Mouse (Mus musculus): ENCODE measurements around the gene Psmc6.

The Psmc6 gene

GRCm38 (mm10) chr14:45329589-45330181, at the start of gene Psmc6:
Gene Psmc6, plus strand, starts transcription at chr14:45329788.
- peak; percentile 92 for DNase-seq (ENCODE audit: low spot score)

- no peak for DNase-seq (ENCODE audit: low spot score)
Observed at GRCm38 (mm10) chr14:45282066-45282465, 47.5 kb upstream of the Psmc6 start.

- no peak for DNase-seq (ENCODE audit: low spot score)
Observed at GRCm38 (mm10) chr14:45291608-45292007, 38.0 kb upstream of the Psmc6 start.

DNA sequence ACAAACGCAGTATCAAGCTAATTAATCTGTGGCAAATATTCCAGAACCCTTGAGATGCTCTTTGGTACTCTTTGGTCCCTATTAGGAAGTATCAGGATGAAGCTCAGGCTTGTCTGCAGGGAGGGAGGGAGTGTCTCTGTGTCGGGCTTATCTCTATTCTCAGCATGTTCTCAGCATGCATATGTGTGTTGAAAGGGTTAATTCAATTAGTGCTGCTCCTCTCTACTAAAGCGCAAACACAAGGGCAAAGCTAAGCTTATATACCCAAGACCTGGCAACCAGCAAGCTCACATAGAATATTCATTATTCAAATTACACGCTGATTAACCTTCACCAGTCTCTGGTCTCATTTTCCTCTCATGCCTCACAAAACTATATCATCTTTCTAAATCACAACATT, 25.6 kb upstream of the Psmc6 start:
- DNase-seq (ENCODE audit: low spot score), result no peak

DNA sequence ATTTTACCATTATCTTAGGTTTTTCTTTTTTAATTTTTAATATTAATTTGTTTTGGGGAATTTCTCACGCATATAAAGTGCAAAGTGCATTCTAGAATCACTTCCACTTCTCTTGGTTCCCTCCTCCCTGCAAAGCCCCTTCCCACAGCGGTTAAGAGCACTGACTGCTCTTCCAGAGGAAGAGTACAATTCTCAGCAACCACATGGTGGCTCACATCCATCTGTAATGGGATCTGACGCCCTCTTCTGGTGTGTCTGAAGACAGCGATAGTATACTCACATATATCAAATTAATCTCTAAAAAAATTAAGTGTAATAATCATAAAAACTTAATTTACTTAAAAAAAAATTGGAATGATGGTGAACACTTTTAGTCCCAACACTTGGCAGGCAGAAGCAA, 25.2 kb upstream of the Psmc6 start:
- DNase-seq (ENCODE audit: low spot score), result no peak

DNA sequence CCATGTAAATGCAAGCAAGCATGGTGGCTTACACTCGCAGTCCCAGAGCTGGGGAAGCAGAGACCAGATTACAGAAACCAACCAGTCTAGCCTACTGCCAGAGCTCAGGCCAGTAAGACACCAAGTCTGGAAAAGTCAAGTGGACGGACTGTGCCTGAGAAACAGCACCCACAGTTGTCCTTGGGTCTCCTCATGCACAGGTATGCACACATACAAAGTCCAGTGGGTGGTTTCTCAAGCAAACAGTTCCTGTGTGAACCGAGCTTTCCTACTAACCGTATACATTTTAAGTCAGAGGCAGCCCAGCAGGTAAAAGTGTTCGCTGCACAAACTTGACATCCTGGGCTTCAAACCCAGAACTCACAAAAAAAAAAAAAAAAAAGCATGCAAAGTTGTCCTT, 23.7 kb upstream of the Psmc6 start:
- DNase-seq (ENCODE audit: low spot score), result no peak

DNA sequence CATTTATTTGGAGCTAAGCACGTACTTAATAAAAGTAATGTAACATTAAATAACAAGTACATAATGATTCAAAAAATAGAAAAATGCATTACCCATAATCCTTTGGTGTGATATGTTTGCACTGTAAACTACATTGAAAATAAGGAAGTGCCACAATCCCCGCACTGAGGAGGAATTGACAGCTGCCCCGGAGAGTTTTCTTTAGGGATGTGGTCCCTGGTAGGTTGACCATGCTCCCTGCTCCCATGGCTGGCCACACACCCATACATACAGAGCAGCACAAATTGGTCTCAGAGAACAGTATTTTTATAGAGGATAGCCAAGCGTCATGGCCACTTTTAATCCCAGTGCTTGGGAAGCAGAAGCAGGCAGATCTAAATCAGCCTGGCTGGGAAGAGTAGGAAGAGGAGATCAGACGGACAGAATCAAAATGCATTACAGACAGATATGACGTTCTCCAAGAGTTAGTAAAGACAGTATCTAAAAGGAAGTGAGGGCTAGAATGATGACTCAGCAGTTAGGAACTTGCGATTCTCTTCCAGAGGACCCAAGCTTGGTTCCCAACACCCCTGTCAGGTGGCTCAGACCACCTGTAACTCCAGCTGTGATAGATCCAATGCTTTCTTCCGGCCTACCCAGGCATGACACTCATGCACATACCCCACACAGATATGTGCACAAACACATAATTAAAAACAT, 21.8 kb upstream of the Psmc6 start:
- DNase-seq (ENCODE audit: low spot score), result no peak

- DNase-seq (ENCODE audit: low spot score), result no peak
Observed at GRCm38 (mm10) chr14:45309646-45310045, 19.9 kb upstream of the Psmc6 start.

DNA sequence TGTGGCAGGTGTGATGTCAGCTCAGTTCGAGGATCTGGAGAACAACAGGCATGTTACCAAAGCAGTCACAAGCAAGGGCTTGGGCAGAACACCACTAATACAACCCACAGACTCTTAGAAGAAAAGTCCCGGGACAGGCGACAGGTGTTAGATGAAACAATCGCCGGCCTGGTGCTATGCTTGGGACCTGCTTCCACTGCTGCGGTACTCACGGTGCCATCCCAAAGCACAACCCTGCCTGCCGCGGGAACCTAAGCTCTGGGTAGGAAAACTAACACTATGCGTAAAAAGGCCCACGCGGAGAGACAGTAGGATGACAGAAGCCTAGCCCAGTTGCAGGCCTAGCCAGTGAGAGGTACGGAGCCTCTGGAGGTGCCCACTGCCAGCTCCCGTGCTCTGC, 19.5 kb upstream of the Psmc6 start:
- DNase-seq (ENCODE audit: low spot score), result no peak

DNA sequence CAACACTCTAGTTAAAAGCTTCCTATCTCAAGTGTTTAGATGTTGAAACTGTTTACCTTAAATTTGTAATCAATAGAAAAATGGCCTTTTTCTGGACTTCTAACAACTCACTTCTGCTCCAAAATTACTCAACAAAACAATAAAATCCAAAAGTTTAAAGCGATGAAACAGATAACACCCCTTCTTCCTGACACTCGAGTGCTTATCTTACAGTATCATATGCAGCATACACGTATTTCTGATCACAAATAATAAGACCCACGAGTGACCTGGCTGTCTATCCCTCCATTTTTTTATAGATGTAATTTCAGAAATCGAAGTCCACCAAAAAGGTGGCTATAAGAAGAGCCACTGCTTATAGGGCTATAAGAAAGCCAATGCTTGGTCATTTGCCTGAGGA, 12.7 kb upstream of the Psmc6 start:
- no peak for DNase-seq (ENCODE audit: low spot score)

GRCm38 (mm10) chr14:45317921-45318411, 11.6 kb upstream of the Psmc6 start:
- DNase-seq (ENCODE audit: low spot score), result no peak

DNA sequence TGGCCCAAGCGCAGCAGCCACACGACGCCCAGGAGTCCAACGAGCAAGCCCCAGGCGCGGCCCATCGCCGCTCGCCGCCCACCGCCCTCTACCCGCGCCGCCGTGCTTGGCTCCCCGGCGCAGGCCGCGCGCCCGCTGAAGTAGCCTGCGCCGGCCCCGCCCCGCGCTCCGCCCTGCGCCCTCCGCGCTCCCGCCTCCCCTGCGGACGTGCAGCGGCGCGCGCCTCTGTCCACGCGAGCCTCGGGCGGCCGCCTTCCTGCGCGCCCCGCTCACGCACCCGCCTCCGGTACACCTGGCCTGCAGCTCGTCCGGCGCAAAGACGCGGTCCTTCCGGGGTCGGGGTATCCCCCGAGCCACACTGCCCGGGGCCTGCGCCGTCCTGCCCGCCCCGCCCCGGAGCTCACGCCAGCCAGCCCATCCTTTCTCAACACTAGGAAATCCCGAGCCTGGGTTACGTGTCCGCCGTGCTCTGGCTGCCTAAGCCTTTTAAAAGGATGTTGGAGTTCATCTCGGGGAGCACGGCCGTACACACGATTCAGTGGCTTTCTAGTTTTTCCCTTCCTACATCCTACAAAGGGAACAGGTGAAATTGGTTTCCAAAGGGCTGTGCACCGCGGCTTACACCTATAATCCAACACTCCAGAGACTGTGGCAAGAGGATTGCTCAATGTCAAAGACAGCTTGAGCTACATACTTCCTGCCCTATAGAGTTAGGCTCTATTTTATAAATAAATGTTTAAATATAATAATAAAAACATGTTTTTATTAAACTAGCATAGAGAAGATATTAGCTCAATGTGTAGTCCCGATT, 11.0 kb upstream of the Psmc6 start, which contains the start of gene Ero1l:
Ero1l (minus strand) TSS at position 346 of the 811 bp plus-strand sequence.
- DNase-seq (ENCODE audit: low spot score), result peak; percentile 75

GRCm38 (mm10) chr14:45319237-45319610, 10.4 kb upstream of the Psmc6 start:
- DNase-seq (ENCODE audit: low spot score), result no peak

DNA sequence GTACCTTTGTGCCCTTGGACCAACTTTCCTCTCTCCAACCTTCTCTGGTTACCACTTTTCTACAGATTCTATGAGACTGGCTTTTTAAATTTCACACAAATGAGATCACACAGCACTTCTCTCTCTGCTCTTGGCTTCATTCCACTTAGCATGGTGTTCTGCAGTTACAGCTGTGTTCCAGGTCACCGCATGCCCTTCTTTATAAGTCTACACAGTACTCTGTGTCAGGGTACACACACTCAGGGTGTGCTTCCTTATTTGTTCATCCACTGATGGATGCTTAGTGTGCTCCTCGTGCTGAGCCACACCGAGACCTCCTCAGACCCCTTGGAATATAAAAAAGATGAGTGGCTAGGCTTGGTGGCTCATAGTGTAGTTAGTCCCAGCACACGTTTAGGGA, 9.5 kb upstream of the Psmc6 start:
- no peak for DNase-seq (ENCODE audit: low spot score)

- DNase-seq (ENCODE audit: low spot score), result no peak
Observed at GRCm38 (mm10) chr14:45321067-45321466, 8.5 kb upstream of the Psmc6 start.

DNA sequence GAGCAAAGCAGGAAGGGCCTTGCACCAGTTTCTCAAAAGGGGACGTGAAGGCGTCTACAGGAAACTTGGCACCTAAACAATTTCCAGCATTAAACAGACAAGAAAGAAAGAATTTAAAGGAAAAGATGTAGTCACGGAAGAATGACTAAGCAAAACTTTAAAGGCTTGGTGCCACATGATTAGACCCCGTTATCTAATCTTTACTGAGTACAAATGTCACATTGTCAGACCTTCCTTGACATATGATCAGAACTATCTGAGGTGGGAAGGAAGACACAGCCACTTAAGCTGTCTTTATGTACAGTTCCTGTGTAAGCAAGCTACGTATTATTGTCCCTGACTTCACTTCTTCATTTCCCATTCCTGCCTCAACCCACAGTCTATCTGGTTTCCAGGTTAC, 8.0 kb upstream of the Psmc6 start:
- DNase-seq (ENCODE audit: low spot score), result no peak

GRCm38 (mm10) chr14:45322450-45322849, 7.1 kb upstream of the Psmc6 start:
- no peak for DNase-seq (ENCODE audit: low spot score)

GRCm38 (mm10) chr14:45323320-45323719, 6.3 kb upstream of the Psmc6 start:
- no peak for DNase-seq (ENCODE audit: low spot score)

DNA sequence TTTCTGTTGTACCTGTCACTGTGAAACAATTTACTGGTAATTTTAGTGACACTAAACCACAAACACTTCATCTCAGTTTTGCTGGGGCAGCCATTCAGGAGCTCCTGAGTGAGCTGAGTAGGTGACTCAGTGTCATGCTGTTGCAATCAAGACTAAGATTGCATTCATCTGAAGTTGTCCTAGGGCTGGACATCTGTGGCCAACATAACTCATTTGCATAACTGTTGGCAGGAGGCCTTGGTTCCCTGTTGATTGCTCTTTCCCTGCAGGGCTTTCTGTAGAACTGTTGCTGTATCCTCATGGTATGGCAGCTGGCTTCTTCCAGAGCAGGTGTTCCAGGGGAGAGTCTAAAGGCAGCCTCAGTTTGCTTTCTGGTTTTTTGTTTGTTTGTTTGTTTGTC, 4.1 kb upstream of the Psmc6 start:
- no peak for DNase-seq (ENCODE audit: low spot score)

DNA sequence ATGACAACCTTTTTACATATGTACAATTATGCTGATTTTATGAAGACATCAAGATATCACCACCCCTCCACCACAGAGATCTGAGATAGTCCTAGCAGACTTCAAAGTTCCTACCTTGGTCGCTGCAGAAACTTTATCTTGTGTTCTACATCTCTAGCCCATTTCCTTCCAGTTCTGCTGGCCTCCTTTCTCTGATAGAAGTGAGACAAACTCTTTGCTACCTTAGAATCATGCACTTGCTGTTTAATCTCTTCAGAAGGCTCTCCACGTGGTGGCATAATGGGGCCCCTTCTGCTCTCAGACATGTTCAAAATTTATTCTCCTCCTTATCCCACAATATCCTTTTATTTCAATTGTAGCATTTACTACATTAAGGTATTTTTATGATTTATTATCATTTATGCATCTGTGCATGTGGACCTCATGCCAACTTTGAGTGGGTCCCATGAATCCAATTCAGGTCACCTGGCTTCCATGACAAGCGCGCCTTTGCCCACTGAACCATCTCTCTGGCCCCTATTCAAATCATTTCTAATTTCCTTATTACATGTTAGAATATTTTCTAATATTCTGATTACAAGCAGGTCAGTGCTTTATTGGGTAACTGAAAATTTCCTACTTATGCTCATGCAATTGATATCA, 1.4 kb upstream of the Psmc6 start:
- DNase-seq (ENCODE audit: low spot score), result no peak

DNA sequence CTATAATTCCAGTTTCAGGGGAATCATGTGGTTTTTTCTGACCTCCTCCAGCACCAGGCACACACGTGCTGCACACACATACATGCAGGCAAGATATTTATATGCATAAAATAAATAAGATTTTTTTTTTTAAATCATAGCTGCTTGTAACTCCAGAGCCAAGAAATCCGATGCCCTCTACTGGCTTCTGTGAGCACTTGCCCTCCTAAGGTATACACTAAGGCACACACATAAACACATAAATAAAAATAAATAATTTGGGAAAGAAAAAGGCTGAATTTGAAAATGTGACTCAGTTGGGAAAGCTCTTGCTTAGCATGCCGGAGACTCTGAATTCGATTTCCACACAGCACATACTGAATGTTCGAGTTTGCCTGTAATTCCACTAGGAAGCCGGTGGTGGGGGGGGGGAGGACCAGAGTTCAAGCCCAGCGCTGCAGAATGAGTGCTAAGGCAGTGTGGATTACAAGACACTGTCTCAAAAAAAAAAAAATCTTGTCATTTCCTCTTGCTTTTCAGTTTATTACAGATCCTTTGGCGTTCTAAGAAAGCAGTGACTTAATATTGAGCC, 485 bp upstream of the Psmc6 start:
- no peak for DNase-seq (ENCODE audit: low spot score)

All from left cerebral cortex, adult 11 months (tissue).